Mouse (Mus musculus) layer of hippocampus, adult 9-11 months (tissue): Measurements from ENCODE around the gene Hexb.
"Not testable (repeated sequence)": the region's sequence is repeated elsewhere in the genome, so short reads cannot be mapped to it uniquely, and the experiment has no call there.

Source experiments
- DNase-seq: peaks from one replicate; pipeline ENCODE4 v3.0.0; 2022

The Hexb gene

GRCm38 (mm10) chr13:97178943-97179342, 19.2 kb downstream of the Hexb start:
- no peak for DNase-seq

GRCm38 (mm10) chr13:97176731-97177130, 21.4 kb downstream of the Hexb start:
- no peak for DNase-seq

GRCm38 (mm10) chr13:97175520-97176264, 22.5 kb downstream of the Hexb start:
- no peak for DNase-seq

- DNase-seq, result no peak
Observed at GRCm38 (mm10) chr13:97145834-97146233, 52.3 kb downstream of the Hexb start.

- DNase-seq, result no peak
Observed at GRCm38 (mm10) chr13:97142321-97142720, 55.8 kb downstream of the Hexb start.

GRCm38 (mm10) chr13:97138404-97138931, 59.7 kb downstream of the Hexb start:
- DNase-seq, result not testable (repeated sequence)

GRCm38 (mm10) chr13:97137466-97138400, 60.4 kb downstream of the Hexb start, which contains the start of the genes Gfm2 and Nsa2:
TSS of gene Gfm2 (plus strand) at chr13:97137937.
TSS of gene Nsa2 (minus strand) at chr13:97137937.
- peak; percentile 91 for DNase-seq

GRCm38 (mm10) chr13:97130413-97130812, 67.7 kb downstream of the Hexb start:
- not testable (repeated sequence) for DNase-seq

GRCm38 (mm10) chr13:97129654-97130053, 68.5 kb downstream of the Hexb start:
- DNase-seq, result not testable (repeated sequence)
